Mouse (Mus musculus) embryonic facial prominence, embryonic 10.5 days (tissue): ENCODE measurements at regions not wholly inside any gene's neighbourhood (a gene's known extent, or its start where the extent isn't known, plus 50 kb on each side); places are given as distances from the start of the nearest gene placed in this dataset.
A peak's percentile ranks its signal among the peaks of the same experiment; 100 is the strongest.
"Not testable (repeated sequence)": the region's sequence is repeated elsewhere in the genome, so short reads cannot be mapped to it uniquely, and the experiment has no call there.

Experiments used
- DNase-seq: peaks from one replicate; pipeline ENCODE4 v3.0.0-alpha.2; 2017; ENCODE audit warnings: low spot score
- H3K27ac ChIP-seq: fragments of 300-500 bp; sonication (generic); replicated peaks from 2 replicates; pipeline ENCODE4 v1.5.1; 2016; ENCODE audit warnings: mild to moderate bottlenecking
- H3K27me3 ChIP-seq: fragments of 300-500 bp; sonication (generic); replicated peaks from 2 replicates; pipeline ENCODE4 v1.6.1; 2016; ENCODE audit warnings: low read depth, mild to moderate bottlenecking; ENCODE audit not compliant: poor library complexity, severe bottlenecking
- H3K36me3 ChIP-seq: fragments of 300-500 bp; sonication (generic); replicated peaks from 2 replicates; pipeline ENCODE4 v1.6.1; 2016; ENCODE audit warnings: mild to moderate bottlenecking, moderate library complexity
- H3K4me1 ChIP-seq: fragments of 300-500 bp; sonication (generic); 2 replicates; pipeline ENCODE4 v1.6.1; 2016
- H3K4me3 ChIP-seq: fragments of 300-500 bp; sonication (generic); 2 replicates; pipeline ENCODE4 v1.5.1; 2016; ENCODE audit warnings: mild to moderate bottlenecking, moderate library complexity
- H3K9me3 ChIP-seq: fragments of 300-500 bp; sonication (generic); 2 replicates; pipeline ENCODE4 v1.6.1; 2016; ENCODE audit warnings: mild to moderate bottlenecking
- WGBS: fragments of 180-500 bp; shearing (Covaris S2); methylation state at CpG from one replicate; pipeline ENCODE4 v1.1.7; 2016; 5-methylcytosine and 5-hydroxymethylcytosine counted together

DNA sequence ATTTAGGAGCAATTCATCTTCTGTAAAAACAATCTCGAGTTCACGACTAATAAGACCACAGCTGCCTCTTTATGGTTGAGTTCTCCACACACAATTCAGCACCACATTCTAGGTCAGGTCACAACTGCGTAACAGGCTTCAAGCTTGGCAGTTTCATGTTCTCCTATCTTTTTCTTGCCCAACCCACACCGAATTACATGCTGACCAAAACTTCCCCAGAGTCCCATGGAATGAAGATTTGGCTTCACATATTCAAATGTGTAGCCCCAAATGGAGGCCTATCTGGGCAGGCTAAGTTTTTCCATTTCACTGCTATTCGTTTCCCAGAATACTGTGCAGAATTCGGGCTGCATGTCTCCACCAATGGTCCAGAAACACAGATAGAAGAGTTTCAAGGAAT, 167.5 kb upstream of the Slc25a13 start:
- Histone ChIP-seq H3K4me1 (peaks cover 17% of the 10 kb centered on the region), H3K4me3 (no peak overlapping the region), H3K36me3 (no peaks in the 10 kb centered on the region), H3K27ac (no peak overlapping the region), H3K9me3 (no peaks in the 10 kb centered on the region), H3K27me3 (no peaks in the 10 kb centered on the region; the same call in 1 of the 2 replicates)
- WGBS = 88% methylated on average over 6 of the region's 6 CpGs
- no peak for DNase-seq

- H3K9me3 ChIP-seq = no peaks in the 10 kb centered on the region
- 84% methylated on average over 3 of the region's 3 CpGs for WGBS
- no peak overlapping the region for H3K27ac ChIP-seq
- H3K27me3 ChIP-seq = 0 out of 2 replicates have a peak, but pooled peaks cover 4% of the 10 kb centered on the region
- H3K36me3 ChIP-seq = no peaks in the 10 kb centered on the region
- no peak for DNase-seq
- no peak overlapping the region for H3K4me3 ChIP-seq
- no peaks in the 10 kb centered on the region for H3K4me1 ChIP-seq
These were observed 155.4 kb upstream of the Slc25a13 start for GRCm38 (mm10) chr6:6372421-6372820.

DNA sequence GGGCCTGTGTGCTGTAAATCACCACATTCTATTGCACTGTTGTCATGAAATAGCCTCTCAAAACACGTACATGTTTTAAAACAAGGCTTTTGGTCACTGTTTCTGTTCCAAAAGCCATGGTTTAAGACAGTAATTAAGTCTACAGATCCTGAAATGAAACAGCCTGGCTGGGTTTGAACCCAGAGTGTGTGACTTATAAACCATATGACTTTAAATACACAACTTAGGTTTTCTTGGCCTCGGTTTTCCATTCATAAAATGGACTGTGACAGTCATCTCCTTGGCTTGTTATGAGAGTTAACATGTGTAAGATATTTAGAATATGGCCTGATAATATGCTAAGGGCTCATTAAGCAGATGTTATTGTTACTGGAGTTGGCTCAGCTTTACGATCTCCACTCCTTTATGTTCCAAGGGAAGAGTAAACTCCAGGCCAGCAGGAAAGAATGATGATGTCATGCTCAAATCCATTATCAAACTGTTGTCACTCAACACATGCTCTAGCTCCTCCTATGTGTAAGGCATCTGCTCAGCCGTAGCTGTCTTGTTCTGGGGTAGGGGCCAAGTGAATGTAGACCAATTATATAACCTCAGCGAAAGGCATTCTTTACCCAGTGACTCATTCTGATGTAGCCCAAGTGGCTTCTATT, 154.6 kb upstream of the Slc25a13 start:
- Histone ChIP-seq H3K27ac (no peak overlapping the region), H3K27me3 (0 out of 2 replicates have a peak, but pooled peaks cover 4% of the 10 kb centered on the region), H3K4me1 (no peaks in the 10 kb centered on the region), H3K4me3 (no peak overlapping the region), H3K36me3 (no peaks in the 10 kb centered on the region), H3K9me3 (no peaks in the 10 kb centered on the region)
- no peak for DNase-seq
- WGBS = 87% methylated on average over 5 of the region's 5 CpGs

GRCm38 (mm10) chr6:6364037-6364436, 147.1 kb upstream of the Slc25a13 start:
- DNase-seq = peak; percentile 85
- Histone ChIP-seq H3K36me3 (no peaks in the 10 kb centered on the region), H3K4me1 (peaks cover 27% of the 10 kb centered on the region), H3K27me3 (peaks cover 4% of the 10 kb centered on the region; the same call in 1 of the 2 replicates), H3K9me3 (no peaks in the 10 kb centered on the region), H3K4me3 (no peak overlapping the region), H3K27ac (peak overlapping the region; percentile 54)
- WGBS = 26% methylated on average over 4 of the region's 4 CpGs

GRCm38 (mm10) chr6:6362678-6363354, 145.8 kb upstream of the Slc25a13 start:
- peaks cover 27% of the 10 kb centered on the region for H3K4me1 ChIP-seq
- H3K27ac ChIP-seq = no peak overlapping the region
- H3K9me3 ChIP-seq = no peaks in the 10 kb centered on the region
- no peak for DNase-seq
- H3K36me3 ChIP-seq = no peaks in the 10 kb centered on the region
- no peak overlapping the region for H3K4me3 ChIP-seq
- 74% methylated on average over 4 of the region's 4 CpGs for WGBS
- no peaks in the 10 kb centered on the region; the same call in 1 of the 2 replicates for H3K27me3 ChIP-seq

DNA sequence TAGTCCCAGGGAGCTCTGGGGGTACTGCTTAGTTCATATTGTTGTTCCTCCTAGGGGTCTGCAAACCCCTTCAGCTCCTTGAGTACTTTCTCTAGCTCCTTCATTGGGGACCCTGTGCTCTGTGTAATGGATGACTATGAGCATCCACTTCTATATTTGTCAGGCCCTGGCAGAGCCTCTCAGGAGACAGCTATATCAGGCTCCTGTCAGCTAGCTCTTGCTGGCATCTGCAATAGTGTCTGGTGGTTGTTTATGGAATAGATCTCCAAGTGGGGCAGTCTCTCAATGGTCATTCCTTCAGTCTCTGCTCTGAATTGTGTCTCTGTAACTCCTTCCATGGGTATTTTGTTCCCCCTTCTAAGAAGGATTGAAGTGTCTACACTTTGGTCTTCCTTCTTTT, 144.2 kb upstream of the Slc25a13 start:
- H3K27me3 ChIP-seq, H3K4me3 ChIP-seq, H3K9me3 ChIP-seq, H3K36me3 ChIP-seq, H3K27ac ChIP-seq, DNase-seq: not testable (repeated sequence)
- H3K4me1 ChIP-seq = peaks cover 27% of the 10 kb centered on the region

DNA sequence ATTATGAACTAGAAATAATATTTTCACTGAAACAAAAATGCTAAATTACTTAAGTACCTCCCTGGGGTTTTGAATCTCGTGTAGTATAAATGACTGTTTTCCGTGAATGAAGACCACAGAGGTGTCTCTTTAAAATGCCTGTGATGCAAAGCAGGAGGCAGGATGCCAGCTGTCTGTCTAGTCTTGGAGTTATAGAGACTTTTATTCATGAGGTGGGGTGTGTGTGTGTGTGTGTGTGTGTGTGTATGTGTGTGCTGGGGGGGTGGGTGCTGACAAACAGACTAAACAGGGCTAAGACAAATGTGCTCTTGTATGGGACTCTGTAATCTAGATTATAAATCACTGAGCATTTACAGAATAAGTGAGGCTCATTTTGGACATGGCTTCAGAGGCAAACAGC, 140.5 kb upstream of the Slc25a13 start:
- Histone ChIP-seq H3K27me3 (no peaks in the 10 kb centered on the region; the same call in 1 of the 2 replicates), H3K27ac (no peak overlapping the region), H3K4me1 (peaks cover under 1% of the 10 kb centered on the region; the same call in 1 of the 2 replicates), H3K9me3 (no peaks in the 10 kb centered on the region), H3K36me3 (no peaks in the 10 kb centered on the region), H3K4me3 (no peak overlapping the region)
- WGBS = 61% methylated on average over 2 of the region's 2 CpGs
- no peak for DNase-seq

- Histone ChIP-seq H3K27ac (no peak overlapping the region), H3K4me3 (no peak overlapping the region), H3K27me3 (no peaks in the 10 kb centered on the region; the same call in 1 of the 2 replicates), H3K36me3 (no peaks in the 10 kb centered on the region), H3K4me1 (no peaks in the 10 kb centered on the region), H3K9me3 (no peaks in the 10 kb centered on the region)
- 73% methylated on average over 6 of the region's 6 CpGs for WGBS
- DNase-seq = no peak
These were observed 140.0 kb upstream of the Slc25a13 start for GRCm38 (mm10) chr6:6356967-6357366.

DNA sequence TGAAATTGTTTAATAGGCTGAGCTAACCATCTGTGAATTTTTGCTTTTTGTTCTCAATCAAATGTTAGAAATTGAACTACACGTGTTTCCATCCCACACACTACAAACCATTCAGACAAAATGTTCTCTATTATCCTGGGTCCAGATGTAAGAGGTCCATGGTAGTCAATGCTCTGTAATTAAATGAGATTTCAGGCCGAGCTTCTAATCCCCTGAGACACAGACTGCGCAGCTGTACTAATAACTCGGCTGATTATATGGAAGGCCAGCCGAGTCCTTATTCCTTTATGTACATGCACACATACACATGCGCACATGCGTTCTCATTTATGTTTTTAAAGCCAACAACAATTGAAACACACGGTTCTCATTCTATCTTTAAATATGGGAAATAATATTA, 118.3 kb upstream of the Slc25a13 start:
- no peak overlapping the region for H3K4me3 ChIP-seq

GRCm38 (mm10) chr6:6330271-6330670, 113.3 kb upstream of the Slc25a13 start:
- no peak for DNase-seq

More for the DNA sequence above, 118.3 kb upstream of the Slc25a13 start:
- H3K36me3 ChIP-seq = no peaks in the 10 kb centered on the region
- WGBS = 69% methylated on average over 8 of the region's 8 CpGs
- H3K4me1 ChIP-seq = no peaks in the 10 kb centered on the region
- 0 out of 2 replicates have a peak, but pooled peaks cover 2% of the 10 kb centered on the region for H3K9me3 ChIP-seq
- no peak for DNase-seq
- H3K27me3 ChIP-seq = no peaks in the 10 kb centered on the region
- no peak overlapping the region for H3K27ac ChIP-seq

GRCm38 (mm10) chr6:6325516-6325915, 108.5 kb upstream of the Slc25a13 start:
- Histone ChIP-seq H3K27ac (no peak overlapping the region), H3K9me3 (peaks cover 10% of the 10 kb centered on the region; the same call in 1 of the 2 replicates), H3K27me3 (no peaks in the 10 kb centered on the region), H3K4me3 (no peak overlapping the region), H3K36me3 (no peaks in the 10 kb centered on the region), H3K4me1 (no peaks in the 10 kb centered on the region)
- WGBS = 77% methylated on average over 1 of the region's 1 CpGs
- DNase-seq = no peak

More at GRCm38 (mm10) chr6:6330271-6330670, 113.3 kb upstream of the Slc25a13 start:
- Histone ChIP-seq H3K27ac (no peak overlapping the region), H3K36me3 (no peaks in the 10 kb centered on the region), H3K27me3 (no peaks in the 10 kb centered on the region), H3K4me3 (no peak overlapping the region), H3K4me1 (no peaks in the 10 kb centered on the region), H3K9me3 (peaks cover 10% of the 10 kb centered on the region; the same call in 1 of the 2 replicates)
- 93% methylated on average over 1 of the region's 1 CpGs for WGBS

GRCm38 (mm10) chr6:6316725-6317124, 99.8 kb upstream of the Slc25a13 start:
- Histone ChIP-seq H3K27me3 (no peaks in the 10 kb centered on the region), H3K27ac (no peak overlapping the region), H3K9me3 (no peaks in the 10 kb centered on the region), H3K36me3 (no peaks in the 10 kb centered on the region), H3K4me1 (peaks cover 8% of the 10 kb centered on the region; the same call in 1 of the 2 replicates), H3K4me3 (no peak overlapping the region)
- no peak for DNase-seq
- WGBS = 42% methylated on average over 4 of the region's 4 CpGs

- peaks cover 8% of the 10 kb centered on the region; the same call in 1 of the 2 replicates for H3K4me1 ChIP-seq
- H3K9me3 ChIP-seq = no peaks in the 10 kb centered on the region
- WGBS = 86% methylated on average over 6 of the region's 6 CpGs
- H3K36me3 ChIP-seq = no peaks in the 10 kb centered on the region
- no peak for DNase-seq
- H3K4me3 ChIP-seq = no peak overlapping the region
- no peaks in the 10 kb centered on the region for H3K27me3 ChIP-seq
- no peak overlapping the region for H3K27ac ChIP-seq
These were observed 96.2 kb upstream of the Slc25a13 start for GRCm38 (mm10) chr6:6313171-6313570.
